Mouse (Mus musculus) right cerebral cortex, adult 2 months (tissue): ENCODE results near the gene Ripor3.

Experiments
- DNase-seq, 2 experiments: peaks; one replicate each; pipeline ENCODE4 v3.0.0; 2021 to 2022; ENCODE audit warnings: low spot score in 2 of 2

Gene Ripor3

DNA sequence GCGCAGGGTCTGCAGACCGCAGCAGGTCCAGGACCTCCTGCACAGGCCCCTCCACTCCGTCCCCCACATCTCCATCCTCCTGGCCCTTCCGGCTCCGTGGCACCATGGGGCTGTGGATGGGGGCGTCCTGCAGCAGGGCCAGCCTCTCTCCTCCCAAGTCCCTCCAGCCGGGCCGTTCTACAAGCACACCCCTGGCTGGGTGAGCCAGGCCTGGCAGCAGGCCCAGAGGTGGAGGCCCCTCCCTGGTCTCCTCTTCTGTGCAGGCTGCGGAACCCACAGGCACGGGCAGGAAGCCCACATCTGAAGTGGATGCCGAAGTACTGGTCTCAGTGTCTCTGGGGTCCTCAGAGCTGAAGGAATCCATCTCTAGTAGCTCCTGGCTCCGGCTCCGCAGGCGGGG, 21.1 kb downstream of the Ripor3 start:
- DNase-seq: no peak

DNA sequence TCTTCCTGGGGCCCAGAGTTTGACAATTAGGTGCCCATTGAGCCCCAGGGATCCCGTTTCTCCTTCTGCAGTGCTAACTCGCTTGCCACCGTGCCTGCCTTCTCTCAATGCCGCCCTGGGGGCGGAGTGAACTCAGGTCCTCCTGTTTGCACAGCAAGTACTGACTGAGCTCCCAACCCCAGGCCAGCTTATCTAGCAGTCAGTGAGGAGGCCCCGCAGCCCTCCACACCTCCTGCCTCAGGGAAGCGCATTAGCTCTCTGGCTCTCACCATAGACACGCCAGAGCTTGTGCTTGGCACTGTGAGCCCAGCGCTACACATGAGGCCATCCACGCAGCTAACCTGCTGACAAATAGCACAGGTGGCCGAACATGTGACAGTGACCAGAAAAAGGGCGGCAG, 22.8 kb downstream of the Ripor3 start:
- no peak for DNase-seq

DNA sequence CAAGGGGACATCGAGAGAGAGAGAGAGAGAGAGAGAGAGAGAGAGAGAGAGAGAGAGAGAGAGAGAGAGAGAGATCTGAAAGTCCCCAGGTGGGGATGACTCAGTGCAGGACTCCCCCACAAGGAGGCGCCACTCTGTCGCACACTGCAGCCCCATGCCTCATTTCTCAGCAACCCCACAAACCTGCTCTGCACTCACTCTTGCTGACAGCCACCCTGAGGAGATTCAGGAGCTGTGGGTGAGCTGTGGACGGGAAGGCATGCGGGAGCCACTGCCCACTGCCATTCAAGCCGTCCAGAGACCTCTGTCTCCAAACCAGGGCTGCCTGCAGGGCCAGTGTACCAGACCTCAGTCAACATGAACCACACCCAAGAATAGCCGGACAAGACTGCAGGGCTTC, 23.7 kb downstream of the Ripor3 start:
- no peak for DNase-seq

DNA sequence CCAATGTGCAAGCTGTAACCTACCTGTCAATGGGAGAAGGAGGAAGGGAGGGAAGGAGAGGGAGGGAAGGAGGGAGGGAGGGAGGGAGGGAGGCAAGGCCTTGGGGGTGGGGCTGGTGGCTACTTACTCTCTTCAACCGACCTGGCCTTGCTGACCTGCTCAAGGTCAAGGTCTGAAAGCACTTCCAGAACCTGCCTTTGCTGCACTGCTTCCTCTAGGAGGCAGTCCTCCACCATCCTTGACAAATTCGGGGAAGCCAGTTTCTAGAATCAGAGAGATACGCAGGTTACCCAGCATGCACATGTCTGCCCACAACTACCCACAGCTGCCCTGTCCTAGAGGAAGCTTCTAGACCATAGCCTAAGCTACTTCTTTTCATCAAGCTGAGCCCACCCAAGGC, 25.5 kb downstream of the Ripor3 start:
- DNase-seq: no peak

DNA sequence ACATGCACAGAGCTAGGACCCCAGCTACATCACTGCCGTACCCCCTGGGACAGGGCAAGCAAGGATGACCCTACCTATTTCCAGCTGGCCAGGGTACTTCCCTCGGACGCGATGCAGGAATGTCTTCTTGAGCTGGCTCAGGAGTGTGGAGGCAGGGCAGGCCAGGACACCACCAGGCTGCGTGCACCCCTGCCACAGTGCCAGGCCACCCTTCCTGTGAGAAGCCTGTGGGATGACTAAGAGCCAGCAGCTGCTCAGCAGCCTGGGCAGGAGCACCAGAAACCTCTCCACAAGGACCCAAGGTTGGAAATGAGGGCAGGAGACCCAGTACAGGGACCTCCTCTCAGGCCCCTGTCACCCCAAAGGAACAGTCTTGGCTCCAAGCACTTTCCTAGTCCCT, 26.0 kb downstream of the Ripor3 start:
- DNase-seq: no peak

DNA sequence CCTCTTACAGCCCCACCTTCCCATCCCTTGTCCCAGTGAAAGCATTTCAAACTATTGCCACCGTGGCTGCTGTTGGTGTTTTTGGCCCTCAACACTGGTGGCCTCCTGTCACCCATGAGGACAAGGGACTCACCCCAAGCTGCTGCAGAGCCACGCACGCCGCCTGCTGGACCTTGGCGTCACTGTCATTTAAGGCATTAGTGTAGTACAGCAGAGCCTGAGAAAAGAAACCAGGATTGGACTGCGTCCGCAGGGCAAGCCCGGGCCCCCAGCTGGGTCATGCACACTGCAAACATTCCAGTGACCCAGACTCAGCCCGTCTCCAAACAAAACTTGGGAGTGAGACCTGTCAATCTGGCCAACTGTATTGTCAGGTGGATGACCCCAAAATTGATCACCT, 27.8 kb downstream of the Ripor3 start:
- DNase-seq: no peak

DNA sequence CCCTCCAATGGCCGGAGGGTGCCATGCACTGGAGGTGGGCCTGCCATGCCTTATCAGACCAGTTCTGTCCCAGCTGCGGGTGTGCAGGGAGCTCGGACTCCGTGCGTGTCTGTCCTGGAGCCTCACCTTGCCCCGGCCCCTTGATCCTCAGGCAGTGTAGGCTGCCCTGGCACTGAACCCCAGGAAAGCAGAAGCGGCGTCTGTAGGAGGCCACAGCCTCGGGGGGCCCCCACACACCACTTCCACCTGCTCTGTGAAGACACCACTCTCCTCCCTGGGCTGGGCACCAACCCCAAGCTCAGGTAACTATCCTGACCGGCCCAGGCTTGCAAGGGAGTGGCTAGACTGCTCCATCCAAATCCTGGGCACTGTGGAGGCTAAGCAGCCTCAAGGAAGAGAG, 30.0 kb downstream of the Ripor3 start:
- no peak for DNase-seq

DNA sequence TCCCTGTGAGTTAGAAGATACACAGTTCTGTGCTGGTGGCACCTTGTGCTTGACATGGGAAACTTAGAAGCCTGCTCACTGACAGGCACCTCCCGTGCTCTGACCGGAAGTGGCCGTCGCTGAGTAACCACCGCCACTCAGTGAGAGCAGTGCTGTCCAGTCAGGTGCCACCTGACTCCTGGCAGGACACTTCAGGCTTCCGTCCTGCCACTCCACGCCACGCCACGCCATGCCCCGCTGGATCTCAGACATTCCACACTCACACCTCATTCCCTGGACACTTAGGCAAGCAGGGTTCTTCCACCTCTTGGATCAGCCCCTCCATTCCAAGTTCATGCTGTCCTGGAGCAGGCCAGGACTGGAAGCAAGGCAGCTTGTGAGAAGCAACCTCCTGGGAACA, 32.1 kb downstream of the Ripor3 start:
- DNase-seq: no peak

DNA sequence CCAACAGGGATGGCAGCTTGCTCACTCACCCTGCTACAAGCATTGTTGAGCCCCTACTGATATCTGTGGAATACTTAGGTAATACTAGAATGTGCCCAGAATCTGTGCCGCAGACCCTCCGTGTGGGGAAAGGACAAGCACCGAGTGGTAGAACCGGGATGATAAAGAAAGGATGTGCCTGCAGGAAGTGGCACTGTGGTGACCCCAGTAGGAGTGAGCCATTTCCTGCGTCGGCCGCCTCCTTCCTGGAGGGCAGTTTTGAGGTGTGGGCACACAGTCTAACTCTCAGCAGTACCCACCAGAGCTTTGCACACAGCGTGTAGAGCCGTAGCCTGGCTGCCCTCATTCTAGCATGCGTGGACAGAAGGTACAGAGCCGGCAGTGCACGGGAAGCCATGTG, 34.7 kb downstream of the Ripor3 start:
- no peak for DNase-seq

DNA sequence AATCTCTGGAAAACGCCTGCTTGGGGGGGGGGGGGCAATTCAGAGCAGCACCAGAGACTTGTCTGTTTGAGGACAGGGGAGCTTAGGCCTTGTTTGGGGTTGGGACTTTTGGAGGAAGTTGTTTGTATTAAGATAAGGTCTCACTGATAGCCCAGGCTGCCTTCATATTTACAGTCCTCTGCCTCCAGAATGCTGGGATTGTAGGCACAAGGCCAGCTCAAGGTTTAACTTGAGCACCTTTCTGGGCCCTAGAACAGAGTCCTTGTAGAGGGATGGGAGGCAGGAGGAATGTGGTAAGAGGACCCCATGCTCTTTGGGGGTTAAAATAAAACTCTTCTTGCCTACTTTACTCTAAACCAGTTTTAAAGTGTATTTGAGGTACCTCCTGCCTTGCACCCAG, 37.6 kb downstream of the Ripor3 start:
- no peak for DNase-seq

DNA sequence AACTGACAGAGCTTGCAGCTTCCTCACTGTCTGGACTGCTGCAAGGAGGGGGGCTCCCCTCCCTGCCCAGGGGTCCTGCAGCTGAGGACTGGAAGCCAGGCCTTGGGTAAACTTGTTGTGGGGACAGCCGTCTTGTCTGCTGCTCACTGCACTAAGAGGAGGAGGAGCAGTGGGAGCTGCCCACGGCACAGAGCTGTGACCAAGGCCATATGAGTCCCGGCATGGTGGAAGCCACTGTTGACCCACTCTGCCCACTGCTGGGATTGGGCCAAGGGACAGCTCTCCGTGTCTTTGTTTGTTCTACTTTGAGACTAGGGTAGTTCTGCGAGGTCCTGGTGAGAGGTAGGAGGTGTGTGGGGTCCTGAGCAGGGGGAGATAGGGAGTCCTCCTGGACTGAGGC, 38.3 kb downstream of the Ripor3 start:
- DNase-seq: no peak

DNA sequence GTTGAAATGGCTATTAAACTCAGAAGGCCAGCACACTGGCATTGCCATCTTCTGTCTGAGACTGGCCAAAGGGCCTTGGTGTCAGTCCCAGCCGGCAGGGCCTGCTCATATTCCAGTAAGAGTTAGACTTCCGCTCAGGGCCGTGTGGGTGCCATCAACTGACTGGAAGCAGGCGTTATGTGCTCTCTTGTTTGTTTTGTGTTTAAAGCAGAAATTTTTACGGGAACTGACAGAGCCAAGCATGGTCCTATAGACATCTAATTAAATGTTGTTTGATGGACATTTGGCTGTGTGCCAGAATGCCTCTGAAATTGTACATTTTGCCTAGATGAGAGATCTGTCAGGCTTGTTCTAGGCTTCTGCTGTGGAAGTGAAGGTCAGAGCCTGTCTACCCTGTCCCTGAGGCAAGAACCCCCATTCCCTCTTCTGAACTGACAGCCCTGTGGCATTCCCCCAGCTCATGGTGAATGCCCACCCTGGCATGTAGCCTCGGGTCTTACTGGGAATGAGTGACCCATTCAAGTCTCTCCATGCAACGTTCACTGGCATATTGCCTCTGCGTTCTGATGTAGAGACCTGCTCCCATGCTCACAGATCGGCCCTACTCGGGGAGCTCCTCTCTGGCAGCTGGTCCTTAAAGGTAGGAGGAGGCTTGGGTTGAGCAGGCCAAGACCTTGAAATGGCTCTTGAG, 40.4 kb downstream of the Ripor3 start:
- DNase-seq: no peak

DNA sequence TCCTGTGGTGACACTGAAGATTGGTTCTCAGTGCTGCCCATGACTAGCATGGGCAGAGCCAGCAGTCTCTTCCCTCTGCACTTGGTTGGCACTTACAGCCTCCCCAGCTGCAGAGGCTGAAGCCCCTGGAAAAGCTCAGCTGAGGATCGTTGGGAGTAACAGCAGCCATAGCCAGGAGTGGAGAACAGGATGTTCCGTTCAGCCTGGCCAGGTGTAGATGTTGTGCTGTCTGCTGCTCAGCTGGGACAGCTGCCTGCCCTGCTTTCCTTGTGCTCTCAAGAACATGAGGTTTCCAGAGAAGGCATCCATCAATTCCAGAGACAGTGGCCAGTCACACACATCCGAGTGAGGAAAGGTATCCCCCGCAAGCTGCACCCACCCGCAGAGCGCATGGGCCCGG, 41.9 kb downstream of the Ripor3 start:
- no peak for DNase-seq

DNA sequence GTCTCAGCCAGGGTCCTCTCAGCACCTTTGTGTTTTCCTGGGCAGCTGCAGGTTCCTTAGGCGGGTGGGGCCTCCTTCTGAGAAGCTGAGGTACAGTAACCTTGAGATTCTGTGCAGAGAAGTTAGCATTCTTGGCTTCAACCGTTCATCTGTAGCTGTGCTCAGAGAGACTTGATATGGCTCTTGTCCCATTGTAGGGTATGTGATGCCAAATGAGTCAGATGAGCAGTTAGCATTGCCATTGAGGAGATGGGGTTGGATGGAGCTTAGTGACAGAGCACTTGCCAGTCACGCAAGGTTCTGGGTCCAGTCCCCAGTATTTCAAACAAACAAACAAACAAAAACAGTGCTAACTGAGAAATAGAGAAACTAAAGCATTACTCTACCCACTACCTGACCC, 44.5 kb downstream of the Ripor3 start:
- no peak for DNase-seq

DNA sequence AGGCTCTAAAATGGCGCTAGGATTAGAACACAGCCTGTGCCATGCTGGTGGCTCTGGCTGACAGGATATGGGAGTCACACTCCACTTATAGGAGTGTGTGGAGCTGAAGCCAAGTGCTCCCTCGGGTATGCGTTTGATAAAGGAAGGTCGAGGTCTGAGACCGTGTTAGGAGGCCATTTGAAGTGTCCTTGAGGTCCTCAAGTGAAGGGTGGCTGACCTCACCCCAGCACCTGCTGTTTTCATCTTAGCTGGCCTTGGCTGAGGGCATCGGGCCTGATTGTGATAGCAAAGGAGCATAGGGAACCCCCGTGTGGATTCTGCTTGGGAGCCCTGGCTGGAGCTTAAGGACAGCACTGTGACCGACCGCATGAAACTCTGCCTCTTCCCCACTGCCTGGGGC, 46.1 kb downstream of the Ripor3 start:
- no peak for DNase-seq

DNA sequence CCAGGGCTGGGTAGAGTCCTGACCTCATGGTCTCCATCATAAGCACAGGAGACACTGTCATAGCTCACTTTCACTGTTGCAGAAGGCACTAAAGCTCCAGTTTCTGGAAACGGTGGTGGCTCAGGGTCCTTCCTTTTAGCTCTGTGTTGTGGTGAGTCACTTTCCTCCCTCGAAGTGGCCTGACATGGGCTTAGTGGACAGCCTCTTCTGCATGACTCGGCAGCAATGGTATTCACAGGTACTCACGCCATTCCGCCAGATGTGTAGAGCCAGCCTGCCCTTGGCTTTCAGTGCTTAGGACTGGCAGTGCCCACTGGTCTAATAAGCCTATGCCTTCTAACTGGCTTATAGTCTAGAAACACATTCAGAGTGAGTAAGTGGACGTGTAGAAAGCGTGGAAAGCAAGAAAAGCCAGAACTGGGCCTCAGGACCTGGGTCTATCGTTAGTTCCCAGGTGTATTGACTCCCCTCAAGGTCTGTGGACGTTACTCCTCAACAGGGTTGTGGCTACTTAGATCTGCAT, 46.6 kb downstream of the Ripor3 start:
- DNase-seq: no peak

DNA sequence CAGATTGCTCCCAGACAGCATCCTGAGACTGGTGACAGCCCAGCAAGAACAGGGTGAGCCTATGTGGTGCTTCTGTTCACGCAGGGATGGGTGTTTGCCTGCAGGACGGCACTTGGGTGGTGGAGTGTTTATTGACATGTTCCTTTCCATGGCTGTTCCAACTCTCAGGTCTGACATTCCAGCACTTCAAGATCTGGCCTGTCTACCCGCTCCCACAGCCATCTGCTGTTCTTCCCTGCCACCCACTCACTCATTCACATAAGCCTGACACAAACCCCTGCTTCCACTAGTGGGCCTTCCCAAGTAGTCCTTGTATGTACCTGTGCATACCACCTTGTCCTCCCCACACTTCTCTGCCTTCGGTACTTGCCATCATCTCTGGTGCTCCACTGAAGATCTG, 47.2 kb downstream of the Ripor3 start:
- DNase-seq: peak; percentile 48 to 54

DNA sequence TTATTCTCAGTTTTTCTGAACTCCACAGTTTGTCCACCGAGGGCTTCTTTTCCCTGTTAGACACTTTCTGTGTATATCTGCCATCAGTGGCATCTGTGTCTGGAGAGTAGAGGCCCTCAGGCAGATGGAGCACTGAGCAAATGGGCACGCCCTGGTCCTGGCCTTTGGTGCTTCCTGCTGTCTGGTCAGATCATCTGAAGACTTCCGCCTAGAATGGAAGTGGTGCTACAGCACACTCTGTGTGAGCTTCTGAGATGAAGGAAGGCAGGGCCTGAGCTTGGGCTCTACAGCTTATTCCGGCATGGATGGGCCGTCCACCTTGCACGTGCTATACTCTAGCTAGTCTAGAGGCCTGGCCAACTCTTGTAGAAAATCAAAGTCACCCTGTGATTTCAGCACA, 48.1 kb downstream of the Ripor3 start:
- DNase-seq: no peak

DNA sequence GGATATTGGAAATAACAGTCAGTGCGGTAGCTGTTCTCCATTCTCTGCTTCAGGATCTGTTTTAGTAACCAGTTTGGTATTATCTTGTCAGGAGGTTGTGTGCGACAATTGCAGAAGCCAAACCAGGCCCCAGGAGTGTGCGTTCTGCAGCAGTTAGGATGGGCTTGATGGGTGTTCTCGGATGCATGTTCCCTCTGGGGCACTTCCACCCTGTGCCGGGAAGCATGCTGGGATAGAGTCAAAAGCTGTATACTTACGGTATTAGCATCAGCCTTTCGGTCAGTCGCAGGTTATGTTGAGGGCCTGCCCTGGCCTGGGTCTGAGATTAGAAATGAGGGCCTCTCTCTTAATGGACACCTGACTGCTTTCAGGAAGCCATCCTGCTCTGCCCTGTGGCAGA, 49.8 kb downstream of the Ripor3 start:
- no peak for DNase-seq

DNA sequence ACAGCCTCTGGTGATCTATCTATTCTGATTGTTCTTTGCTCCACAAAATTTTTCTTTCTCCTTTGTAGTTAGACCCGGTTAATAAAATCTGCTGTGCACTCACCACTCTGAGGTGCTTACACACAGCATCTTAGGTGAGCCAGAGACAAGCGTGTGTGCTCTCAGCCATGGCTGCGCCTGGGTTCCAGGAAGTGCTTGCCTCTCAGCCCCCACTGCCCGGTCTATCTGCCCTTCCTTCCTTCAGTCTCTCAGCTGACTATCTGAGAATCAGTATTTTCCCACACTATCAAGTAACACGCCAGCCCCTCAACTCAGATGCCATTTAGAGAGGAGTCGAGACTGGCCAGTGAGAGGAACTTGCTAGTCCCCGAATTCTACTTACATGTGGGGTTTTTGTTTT, 50.4 kb downstream of the Ripor3 start:
- DNase-seq: no peak

DNA sequence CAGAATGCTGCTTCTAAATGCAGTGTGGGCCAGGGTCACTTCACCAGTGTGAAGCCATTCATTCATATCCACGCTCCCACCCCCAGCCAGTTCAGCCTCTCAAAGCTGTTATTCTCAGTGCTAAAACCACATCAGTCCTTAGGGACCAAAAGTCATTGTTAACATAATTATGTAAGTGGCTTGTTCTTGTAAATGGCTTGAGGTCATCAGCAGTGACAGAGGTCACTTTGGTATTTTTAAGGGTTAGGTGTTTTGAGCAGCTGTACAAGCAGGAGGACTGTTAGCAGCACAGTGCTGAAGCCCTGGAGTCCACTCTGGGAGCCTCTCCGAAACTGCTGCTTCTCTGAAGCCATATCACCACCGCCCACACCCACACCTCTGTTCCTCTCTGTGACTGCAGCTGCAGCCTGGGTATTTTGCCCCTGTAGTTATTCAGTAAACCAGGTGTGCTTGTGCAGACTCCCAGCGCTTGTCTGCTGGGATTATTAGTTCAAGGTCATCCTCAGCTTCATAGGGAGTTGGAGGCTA, 51.0 kb downstream of the Ripor3 start:
- no peak for DNase-seq

DNA sequence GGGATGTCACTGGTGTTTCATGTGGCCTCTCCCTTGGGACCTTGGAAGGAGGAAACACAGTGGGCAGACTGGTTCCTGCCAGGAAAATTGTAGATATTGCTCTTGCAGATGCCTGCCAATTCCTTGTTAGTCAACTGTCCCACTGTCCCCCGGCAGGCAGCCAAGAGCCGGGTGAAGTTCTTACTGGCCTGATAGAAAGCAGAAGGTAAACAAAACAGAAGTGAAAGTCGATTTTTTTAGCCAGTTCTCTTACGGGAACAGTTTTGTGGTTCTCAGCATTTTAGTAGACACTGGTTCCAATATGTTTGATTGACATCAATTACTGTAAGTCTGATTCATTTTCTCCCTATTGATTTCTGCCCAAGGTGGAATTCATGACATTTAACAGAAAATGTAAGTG, 51.6 kb downstream of the Ripor3 start:
- DNase-seq: peak in 1 of 2 experiments; percentile 34

DNA sequence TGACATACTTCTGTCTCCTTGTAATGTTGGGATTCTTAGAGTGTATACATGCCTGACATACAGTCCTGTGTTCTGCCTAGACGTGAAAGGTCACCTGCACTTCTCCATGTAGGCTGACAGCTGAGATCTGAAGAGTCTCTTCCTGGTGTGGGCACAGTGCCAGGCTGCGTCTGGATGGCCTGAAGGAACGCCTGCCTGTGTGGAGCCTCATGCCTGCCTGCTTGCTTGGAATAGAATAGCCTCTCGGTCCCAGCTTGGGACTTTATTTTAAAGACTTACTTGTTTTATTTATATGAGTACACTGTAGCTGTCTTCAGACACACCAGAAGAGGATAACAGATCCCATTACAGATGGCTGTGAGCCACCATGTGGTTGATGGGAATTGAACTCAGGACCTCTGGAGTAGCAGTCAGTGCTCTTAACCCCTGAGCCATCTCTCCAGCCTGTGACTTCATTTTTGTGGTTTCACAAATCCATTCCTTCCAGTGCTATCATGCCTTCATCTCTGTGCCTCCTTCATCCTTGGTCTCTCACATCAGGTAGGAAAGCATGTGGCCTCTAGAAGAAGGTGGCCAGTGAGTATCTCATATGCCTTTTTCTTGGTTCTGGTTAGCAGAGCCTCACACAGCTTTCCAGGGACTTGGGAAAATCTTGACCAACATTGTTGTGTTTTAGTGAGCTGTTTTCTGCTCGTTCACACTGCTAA, 52.2 kb downstream of the Ripor3 start:
- DNase-seq: no peak
